Mouse (Mus musculus) heart, embryonic 15.5 days (tissue): ENCODE data around the gene Zfp3. TPM values are rescaled to one million over a fixed set of nuclear protein-coding genes. Genes with fewer than 3 reads are reported as not detected.

Experiments
- ATAC-seq: fragments of 200-750 bp; cut with Nextera tagmentation; replicated peaks from 2 replicates; pipeline ENCODE4 v1.8.0; 2017; ENCODE audit warnings: low read depth, moderate TSS enrichment; ENCODE audit not compliant: insufficient number of reproducible peaks, insufficient read depth, low FRiP score
- H3K27ac ChIP-seq: fragments of 300-500 bp; sonication (generic); 2 replicates; pipeline ENCODE4 v1.5.1; 2015; ENCODE audit warnings: mild to moderate bottlenecking, inconsistent platforms
- H3K27me3 ChIP-seq: fragments of 300-500 bp; sonication (generic); 2 replicates; pipeline ENCODE4 v1.6.1; 2015; ENCODE audit warnings: inconsistent platforms
- H3K36me3 ChIP-seq: fragments of 300-500 bp; sonication (generic); 2 replicates; pipeline ENCODE4 v1.6.1; 2015; ENCODE audit warnings: mild to moderate bottlenecking, inconsistent platforms
- H3K4me1 ChIP-seq: fragments of 300-500 bp; sonication (generic); replicated peaks from 2 replicates; pipeline ENCODE4 v1.6.1; 2015; ENCODE audit warnings: inconsistent platforms
- H3K4me2 ChIP-seq: fragments of 300-500 bp; sonication (generic); 2 replicates; pipeline ENCODE4 v1.6.1; 2015; ENCODE audit warnings: inconsistent platforms, mild to moderate bottlenecking, moderate library complexity
- H3K4me3 ChIP-seq: fragments of 300-500 bp; sonication (generic); 2 replicates; pipeline ENCODE4 v1.5.1; 2015; ENCODE audit warnings: mild to moderate bottlenecking, inconsistent platforms
- H3K9ac ChIP-seq: fragments of 300-500 bp; sonication (generic); 2 replicates; pipeline ENCODE4 v1.6.1; 2015; ENCODE audit warnings: mild to moderate bottlenecking, inconsistent platforms
- H3K9me3 ChIP-seq: fragments of 300-500 bp; sonication (generic); replicated peaks from 2 replicates; pipeline ENCODE4 v1.6.1; 2016; ENCODE audit warnings: inconsistent platforms
- WGBS: fragments of 180-500 bp; shearing (Covaris S2); methylation state at CpG from one replicate; pipeline ENCODE4 v1.1.7; 2015; ENCODE audit warnings: mixed read lengths; 5-methylcytosine and 5-hydroxymethylcytosine counted together
- polyA plus RNA-seq: library from polyadenylated mRNA; unstranded; fragments of >200 nt; fragmentation: Nextera tagmentation; extraction: Ambion mirVana; gene quantifications from 2 replicates; pipeline ENCODE4 v1.2.1, GENCODE M21; 2015

The Zfp3 gene
- polyA plus RNA-seq, 1 experiment from 2014 or later, result 9.3 TPM

- no peak for ATAC-seq
- WGBS, result 54% methylated on average over 5 of the region's 5 CpGs
- H3K4me3 ChIP-seq, result no peak overlapping the region
- peaks cover 8% of the 10 kb centered on the region; the same call in 1 of the 2 replicates for H3K4me1 ChIP-seq
- H3K36me3 ChIP-seq, result no peaks in the 10 kb centered on the region
- H3K27me3 ChIP-seq, result no peaks in the 10 kb centered on the region
- no peak overlapping the region for H3K27ac ChIP-seq
- no peaks in the 10 kb centered on the region for H3K9me3 ChIP-seq
- H3K9ac ChIP-seq, result no peak overlapping the region
- H3K4me2 ChIP-seq, result no peak overlapping the region
Measured at GRCm38 (mm10) chr11:70737749-70738148, 26.3 kb upstream of the Zfp3 start.

GRCm38 (mm10) chr11:70741603-70742002, 22.4 kb upstream of the Zfp3 start:
- H3K4me3 ChIP-seq, result no peak overlapping the region
- no peak overlapping the region for H3K9ac ChIP-seq
- no peak overlapping the region for H3K27ac ChIP-seq
- no peak overlapping the region for H3K4me2 ChIP-seq
- no peaks in the 10 kb centered on the region for H3K9me3 ChIP-seq
- ATAC-seq, result no peak
- H3K27me3 ChIP-seq, result no peaks in the 10 kb centered on the region
- 81% methylated on average over 3 of the region's 3 CpGs for WGBS
- no peaks in the 10 kb centered on the region for H3K4me1 ChIP-seq
- H3K36me3 ChIP-seq, result no peaks in the 10 kb centered on the region

DNA sequence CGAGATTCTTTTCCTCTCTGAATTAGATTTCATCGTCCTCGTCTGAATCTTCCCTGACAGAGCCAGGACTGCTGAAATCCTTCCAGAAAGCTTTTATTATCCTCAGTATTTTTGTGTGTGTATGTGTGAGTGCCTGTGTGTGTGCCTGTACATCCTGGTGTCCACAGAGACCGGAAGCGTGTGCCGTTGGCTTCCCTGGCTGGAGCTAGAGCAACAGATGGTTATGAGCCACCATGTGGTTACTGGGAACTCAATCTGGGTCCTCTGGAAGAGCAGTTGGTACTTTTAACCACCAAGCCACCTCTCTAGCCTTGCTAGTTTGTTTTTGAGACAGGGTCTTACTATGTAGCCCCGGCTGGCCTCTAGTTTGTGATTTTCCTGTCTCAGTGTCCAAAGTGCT, 21.9 kb upstream of the Zfp3 start:
- H3K9me3 ChIP-seq, result no peaks in the 10 kb centered on the region
- H3K4me3 ChIP-seq, result no peak overlapping the region
- H3K27me3 ChIP-seq, result no peaks in the 10 kb centered on the region
- no peak overlapping the region for H3K27ac ChIP-seq
- no peaks in the 10 kb centered on the region for H3K36me3 ChIP-seq
- no peak for ATAC-seq
- H3K4me1 ChIP-seq, result no peaks in the 10 kb centered on the region
- no peak overlapping the region for H3K9ac ChIP-seq
- H3K4me2 ChIP-seq, result no peak overlapping the region
- 81% methylated on average over 7 of the region's 7 CpGs for WGBS

DNA sequence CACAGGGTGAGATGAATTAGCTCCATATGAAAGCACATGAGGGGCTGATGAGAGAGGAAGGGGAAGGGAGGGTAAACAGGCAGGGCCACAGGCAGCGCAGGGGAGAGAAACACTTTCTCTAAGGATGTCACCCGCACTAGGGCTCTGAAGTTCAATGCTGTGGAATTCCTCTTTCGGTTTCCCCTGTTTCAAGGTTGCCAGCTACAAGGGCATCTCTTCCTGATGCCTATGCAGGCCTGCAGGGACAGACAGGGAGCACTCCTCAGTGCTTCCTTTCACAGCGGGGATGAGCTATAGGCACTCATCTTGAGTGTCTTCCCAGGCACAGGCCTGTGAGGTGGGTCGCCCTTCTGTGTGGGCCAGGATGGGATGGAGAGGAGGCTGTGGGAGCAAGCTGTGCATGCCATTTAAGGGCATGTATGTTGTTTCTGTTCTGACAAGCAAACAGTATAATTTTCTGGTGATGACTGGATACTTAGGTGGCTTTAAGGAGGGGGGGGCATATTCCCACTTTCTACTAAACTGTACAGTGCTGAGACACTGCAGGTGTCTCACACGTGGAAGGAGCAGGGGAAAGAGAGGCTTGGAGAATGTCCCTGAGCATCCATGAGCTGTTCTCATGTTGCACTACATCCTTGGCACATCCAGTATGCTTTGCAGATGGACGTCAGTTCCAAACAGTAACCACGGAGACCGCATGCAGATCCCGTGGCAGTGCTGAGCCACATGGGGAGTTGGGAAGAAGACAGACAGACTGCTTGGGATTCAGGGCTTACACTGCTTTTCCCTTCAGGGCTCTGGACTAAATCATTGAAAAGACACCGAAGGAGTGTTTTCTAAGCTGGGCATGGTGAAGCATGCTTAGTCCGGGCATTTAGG, 21.2 kb upstream of the Zfp3 start:
- Histone ChIP-seq H3K9ac (no peak overlapping the region), H3K27ac (no peak overlapping the region), H3K9me3 (no peaks in the 10 kb centered on the region), H3K4me3 (no peak overlapping the region), H3K4me2 (no peak overlapping the region), H3K36me3 (no peaks in the 10 kb centered on the region), H3K27me3 (no peaks in the 10 kb centered on the region), H3K4me1 (no peaks in the 10 kb centered on the region)
- no peak for ATAC-seq
- 76% methylated on average over 12 of the region's 12 CpGs for WGBS

DNA sequence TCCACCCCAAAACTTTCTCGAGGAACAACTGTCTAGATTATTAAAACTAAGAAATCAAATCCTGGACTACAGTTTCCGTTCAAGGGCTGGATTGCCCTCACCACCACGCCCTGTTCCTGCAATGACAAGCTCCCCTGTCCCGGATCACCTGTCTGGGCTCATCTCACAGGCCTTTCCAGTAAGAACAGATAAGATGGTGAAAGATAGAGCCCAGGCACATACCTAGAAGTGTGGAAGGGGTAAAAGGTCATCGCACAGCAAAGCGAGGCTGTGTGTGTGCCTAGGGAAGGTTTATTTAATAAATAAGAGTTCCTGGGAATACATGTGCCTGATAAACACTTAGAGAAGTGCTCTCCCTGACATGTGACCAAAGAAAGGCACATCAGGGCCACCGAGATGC, 18.4 kb upstream of the Zfp3 start:
- 66% methylated on average over 7 of the region's 7 CpGs for WGBS
- Histone ChIP-seq H3K36me3 (no peaks in the 10 kb centered on the region), H3K9me3 (no peaks in the 10 kb centered on the region), H3K27ac (no peak overlapping the region), H3K9ac (no peak overlapping the region), H3K4me2 (no peak overlapping the region), H3K4me3 (no peak overlapping the region), H3K27me3 (no peaks in the 10 kb centered on the region), H3K4me1 (no peaks in the 10 kb centered on the region)
- ATAC-seq, result no peak

- Histone ChIP-seq H3K9ac (no peak overlapping the region), H3K27ac (no peak overlapping the region), H3K4me3 (no peak overlapping the region), H3K4me1 (no peaks in the 10 kb centered on the region), H3K9me3 (no peaks in the 10 kb centered on the region), H3K27me3 (no peaks in the 10 kb centered on the region), H3K36me3 (no peaks in the 10 kb centered on the region), H3K4me2 (no peak overlapping the region)
- WGBS, result 73% methylated on average over 4 of the region's 4 CpGs
- no peak for ATAC-seq
Measured at GRCm38 (mm10) chr11:70747876-70748545, 16.0 kb upstream of the Zfp3 start.

GRCm38 (mm10) chr11:70752337-70753017, 11.5 kb upstream of the Zfp3 start:
- 66% methylated on average over 4 of the region's 4 CpGs for WGBS
- Histone ChIP-seq H3K27me3 (no peaks in the 10 kb centered on the region), H3K36me3 (no peaks in the 10 kb centered on the region), H3K4me2 (no peak overlapping the region), H3K9ac (no peak overlapping the region), H3K9me3 (no peaks in the 10 kb centered on the region), H3K27ac (no peak overlapping the region), H3K4me3 (no peak overlapping the region), H3K4me1 (no peaks in the 10 kb centered on the region)
- ATAC-seq, result no peak

DNA sequence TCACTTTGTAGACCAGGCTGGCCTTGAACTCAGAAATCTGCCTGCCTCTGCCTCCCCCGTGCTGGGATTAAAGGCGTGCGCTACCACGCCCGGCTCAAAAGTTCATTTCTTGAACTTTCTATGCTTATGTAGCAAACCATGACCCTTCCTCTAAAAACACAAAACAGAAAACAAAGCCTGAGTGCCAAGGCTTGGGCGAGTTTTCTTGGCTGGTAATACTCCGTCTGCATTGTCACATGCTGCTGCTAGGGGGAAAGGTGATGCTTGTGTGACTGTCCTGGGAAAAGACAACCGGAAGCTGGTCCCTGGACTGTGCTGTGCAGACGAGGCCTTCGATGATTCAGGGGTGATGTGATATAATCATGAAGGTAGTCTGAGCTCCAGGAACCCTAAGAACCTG, 10.9 kb upstream of the Zfp3 start:
- Histone ChIP-seq H3K27ac (no peak overlapping the region), H3K9me3 (no peaks in the 10 kb centered on the region), H3K4me1 (no peaks in the 10 kb centered on the region), H3K4me3 (no peak overlapping the region), H3K27me3 (no peaks in the 10 kb centered on the region), H3K4me2 (no peak overlapping the region), H3K9ac (no peak overlapping the region), H3K36me3 (no peaks in the 10 kb centered on the region)
- WGBS, result 88% methylated on average over 10 of the region's 10 CpGs
- ATAC-seq, result no peak

- no peak overlapping the region for H3K9ac ChIP-seq
- no peaks in the 10 kb centered on the region for H3K9me3 ChIP-seq
- no peaks in the 10 kb centered on the region for H3K4me1 ChIP-seq
- H3K36me3 ChIP-seq, result no peaks in the 10 kb centered on the region
- WGBS, result 63% methylated on average over 4 of the region's 4 CpGs
- no peak for ATAC-seq
- H3K27me3 ChIP-seq, result no peaks in the 10 kb centered on the region
- no peak overlapping the region for H3K27ac ChIP-seq
- H3K4me2 ChIP-seq, result no peak overlapping the region
- no peak overlapping the region for H3K4me3 ChIP-seq
Measured at GRCm38 (mm10) chr11:70754476-70754875, 9.5 kb upstream of the Zfp3 start.

- Histone ChIP-seq H3K27me3 (no peaks in the 10 kb centered on the region), H3K9me3 (no peaks in the 10 kb centered on the region), H3K4me2 (no peak overlapping the region), H3K36me3 (no peaks in the 10 kb centered on the region), H3K27ac (no peak overlapping the region), H3K4me3 (no peak overlapping the region), H3K9ac (no peak overlapping the region), H3K4me1 (no peaks in the 10 kb centered on the region)
- no peak for ATAC-seq
- WGBS, result 65% methylated on average over 7 of the region's 7 CpGs
Measured at GRCm38 (mm10) chr11:70754958-70755357, 9.1 kb upstream of the Zfp3 start.

- ATAC-seq, result no peak
- H3K9ac ChIP-seq, result no peak overlapping the region
- 7% methylated on average over 7 of the region's 7 CpGs for WGBS
- no peak overlapping the region for H3K4me3 ChIP-seq
- H3K36me3 ChIP-seq, result no peaks in the 10 kb centered on the region
- H3K27ac ChIP-seq, result no peak overlapping the region
- H3K9me3 ChIP-seq, result no peaks in the 10 kb centered on the region
- H3K4me2 ChIP-seq, result no peak overlapping the region
- no peaks in the 10 kb centered on the region for H3K27me3 ChIP-seq
- no peaks in the 10 kb centered on the region for H3K4me1 ChIP-seq
Measured at GRCm38 (mm10) chr11:70755645-70756044, 8.4 kb upstream of the Zfp3 start.
